Mouse (Mus musculus): Measurements from ENCODE around the gene Fry. TPM values are rescaled to one million over a fixed set of nuclear protein-coding genes. Genes with fewer than 3 reads are reported as not detected.

Gene Fry
- polyA plus RNA-seq, 1 experiment from 2014 or later = 8.5 TPM

- WGBS = 3% methylated on average over 6 of the region's 6 CpGs
- ATAC-seq (replicated peaks; ENCODE audit: low FRiP score, low read depth) = peak; percentile 90
- Histone ChIP-seq H3K9me3 (replicated peaks; ENCODE audit: low read length) (no peaks in the 10 kb centered on the region), H3K36me3 (ENCODE audit: insufficient read depth, low read length) (no peaks in the 10 kb centered on the region), H3K4me1 (replicated peaks; ENCODE audit: insufficient read depth, low read length) (no peaks in the 10 kb centered on the region), H3K27me3 (ENCODE audit: insufficient read depth, low read length) (no peaks in the 10 kb centered on the region), H3K4me3 (replicated peaks; ENCODE audit: low read depth, low read length) (peak overlapping the region; percentile 43), H3K27ac (peak overlapping the region; percentile 60), H3K9ac (ENCODE audit: low read depth, low read length) (peak overlapping the region; percentile 15; the same call in 1 of the 2 replicates), H3K4me2 (ENCODE audit: low read length) (peak overlapping the region; percentile 60)
- DNase-seq (ENCODE audit: low spot score) = peak; percentile 91
- no peak for TF ChIP-seq CTCF (IDR thresholded peaks at IDR 0.05; ENCODE audit: low read depth)
Measured at GRCm38 (mm10) chr5:150196211-150196585, 77.8 kb downstream of the Fry start.

GRCm38 (mm10) chr5:150196881-150197311, 78.5 kb downstream of the Fry start:
- DNase-seq (ENCODE audit: low spot score) (peak; percentile 69), ATAC-seq (replicated peaks; ENCODE audit: low FRiP score, low read depth) (0 out of 2 replicates have a peak, but pooled peaks have one; percentile 14)
- Histone ChIP-seq H3K27me3 (ENCODE audit: insufficient read depth, low read length) (no peaks in the 10 kb centered on the region), H3K36me3 (ENCODE audit: insufficient read depth, low read length) (no peaks in the 10 kb centered on the region), H3K4me1 (replicated peaks; ENCODE audit: insufficient read depth, low read length) (no peaks in the 10 kb centered on the region), H3K9me3 (replicated peaks; ENCODE audit: low read length) (no peaks in the 10 kb centered on the region), H3K27ac (peak overlapping the region; percentile 60; the same call in 1 of the 2 replicates), H3K9ac (ENCODE audit: low read depth, low read length) (0 out of 2 replicates have a peak overlapping the region, but pooled peaks have one; percentile 15), H3K4me2 (ENCODE audit: low read length) (peak overlapping the region; percentile 60), H3K4me3 (replicated peaks; ENCODE audit: low read depth, low read length) (peak overlapping the region; percentile 43)
- TF ChIP-seq CTCF (IDR thresholded peaks at IDR 0.05; ENCODE audit: low read depth) = no peak
- WGBS = 11% methylated on average over 6 of the region's 6 CpGs

- no peaks in the 10 kb centered on the region for H3K4me1 ChIP-seq (replicated peaks; ENCODE audit: insufficient read depth, low read length)
- no peak overlapping the region for H3K4me3 ChIP-seq (replicated peaks; ENCODE audit: low read depth, low read length)
- no peaks in the 10 kb centered on the region for H3K9me3 ChIP-seq (replicated peaks; ENCODE audit: low read length)
- DNase-seq (ENCODE audit: low spot score) (no peak), ATAC-seq (replicated peaks; ENCODE audit: low FRiP score, low read depth) (no peak)
- H3K9ac ChIP-seq (ENCODE audit: low read depth, low read length) = no peak overlapping the region
- H3K27ac ChIP-seq = no peak overlapping the region
- H3K4me2 ChIP-seq (ENCODE audit: low read length) = no peak overlapping the region
- no peak for TF ChIP-seq CTCF (IDR thresholded peaks at IDR 0.05; ENCODE audit: low read depth)
- H3K27me3 ChIP-seq (ENCODE audit: insufficient read depth, low read length) = no peaks in the 10 kb centered on the region
- H3K36me3 ChIP-seq (ENCODE audit: insufficient read depth, low read length) = no peaks in the 10 kb centered on the region
- 89% methylated on average over 6 of the region's 6 CpGs for WGBS
Measured at GRCm38 (mm10) chr5:150206749-150207148, 88.3 kb downstream of the Fry start.

- DNase-seq (ENCODE audit: low spot score) (no peak), ATAC-seq (replicated peaks; ENCODE audit: low FRiP score, low read depth) (no peak)
- H3K9ac ChIP-seq (ENCODE audit: low read depth, low read length) = no peak overlapping the region
- H3K4me2 ChIP-seq (ENCODE audit: low read length) = peak overlapping the region; percentile 46
- TF ChIP-seq CTCF (IDR thresholded peaks at IDR 0.05; ENCODE audit: low read depth) = no peak
- H3K36me3 ChIP-seq (ENCODE audit: insufficient read depth, low read length) = no peaks in the 10 kb centered on the region
- WGBS = 47% methylated on average over 18 of the region's 18 CpGs
- H3K4me3 ChIP-seq (replicated peaks; ENCODE audit: low read depth, low read length) = no peak overlapping the region
- H3K4me1 ChIP-seq (replicated peaks; ENCODE audit: insufficient read depth, low read length) = no peaks in the 10 kb centered on the region
- H3K27ac ChIP-seq = no peak overlapping the region
- no peaks in the 10 kb centered on the region for H3K9me3 ChIP-seq (replicated peaks; ENCODE audit: low read length)
- H3K27me3 ChIP-seq (ENCODE audit: insufficient read depth, low read length) = no peaks in the 10 kb centered on the region
Measured at GRCm38 (mm10) chr5:150207596-150207995, 89.2 kb downstream of the Fry start.

GRCm38 (mm10) chr5:150208009-150208408, 89.6 kb downstream of the Fry start:
- Histone ChIP-seq H3K36me3 (ENCODE audit: insufficient read depth, low read length) (no peaks in the 10 kb centered on the region), H3K27ac (no peak overlapping the region), H3K27me3 (ENCODE audit: insufficient read depth, low read length) (no peaks in the 10 kb centered on the region), H3K4me3 (replicated peaks; ENCODE audit: low read depth, low read length) (no peak overlapping the region), H3K9me3 (replicated peaks; ENCODE audit: low read length) (no peaks in the 10 kb centered on the region), H3K4me1 (replicated peaks; ENCODE audit: insufficient read depth, low read length) (no peaks in the 10 kb centered on the region), H3K4me2 (ENCODE audit: low read length) (peak overlapping the region; percentile 46), H3K9ac (ENCODE audit: low read depth, low read length) (no peak overlapping the region)
- WGBS = 42% methylated on average over 7 of the region's 7 CpGs
- ATAC-seq (replicated peaks; ENCODE audit: low FRiP score, low read depth) (no peak), DNase-seq (ENCODE audit: low spot score) (peak; percentile 20)
- no peak for TF ChIP-seq CTCF (IDR thresholded peaks at IDR 0.05; ENCODE audit: low read depth)

GRCm38 (mm10) chr5:150214081-150214480, 95.6 kb downstream of the Fry start:
- ATAC-seq (replicated peaks; ENCODE audit: low FRiP score, low read depth) (no peak), DNase-seq (ENCODE audit: low spot score) (no peak)
- Histone ChIP-seq H3K27ac (no peak overlapping the region), H3K9me3 (replicated peaks; ENCODE audit: low read length) (no peaks in the 10 kb centered on the region), H3K27me3 (ENCODE audit: insufficient read depth, low read length) (no peaks in the 10 kb centered on the region), H3K4me2 (ENCODE audit: low read length) (no peak overlapping the region), H3K4me1 (replicated peaks; ENCODE audit: insufficient read depth, low read length) (no peaks in the 10 kb centered on the region), H3K36me3 (ENCODE audit: insufficient read depth, low read length) (no peaks in the 10 kb centered on the region), H3K4me3 (replicated peaks; ENCODE audit: low read depth, low read length) (no peak overlapping the region), H3K9ac (ENCODE audit: low read depth, low read length) (no peak overlapping the region)
- no peak for TF ChIP-seq CTCF (IDR thresholded peaks at IDR 0.05; ENCODE audit: low read depth)
- WGBS = 75% methylated on average over 6 of the region's 6 CpGs

- no peaks in the 10 kb centered on the region for H3K27me3 ChIP-seq (ENCODE audit: insufficient read depth, low read length)
- H3K9ac ChIP-seq (ENCODE audit: low read depth, low read length) = no peak overlapping the region
- no peak overlapping the region for H3K4me2 ChIP-seq (ENCODE audit: low read length)
- no peaks in the 10 kb centered on the region for H3K9me3 ChIP-seq (replicated peaks; ENCODE audit: low read length)
- DNase-seq (ENCODE audit: low spot score) (no peak), ATAC-seq (replicated peaks; ENCODE audit: low FRiP score, low read depth) (no peak)
- H3K4me1 ChIP-seq (replicated peaks; ENCODE audit: insufficient read depth, low read length) = no peaks in the 10 kb centered on the region
- WGBS = 67% methylated on average over 11 of the region's 11 CpGs
- no peak overlapping the region for H3K27ac ChIP-seq
- TF ChIP-seq CTCF (IDR thresholded peaks at IDR 0.05; ENCODE audit: low read depth) = no peak
- H3K4me3 ChIP-seq (replicated peaks; ENCODE audit: low read depth, low read length) = no peak overlapping the region
- H3K36me3 ChIP-seq (ENCODE audit: insufficient read depth, low read length) = no peaks in the 10 kb centered on the region
Measured at GRCm38 (mm10) chr5:150216066-150216465, 97.6 kb downstream of the Fry start.
